Mouse (Mus musculus) cerebellum, adult (tissue): ENCODE measurements around the gene Muc13.
A peak's percentile ranks its signal among the peaks of the same experiment; 100 is the strongest.

ENCODE experiments used
- ATAC-seq: cut with Nextera tagmentation; 2 replicates; pipeline ENCODE4 v1.9.2; 2017; ENCODE audit warnings: mild to moderate bottlenecking, moderate library complexity, mixed read lengths; ENCODE audit not compliant: insufficient number of reproducible peaks, low FRiP score, low TSS enrichment

Gene Muc13

GRCm38 (mm10) chr16:33818413-33819165 is 24.8 kb downstream of the Muc13 start:
- ATAC-seq = no peak

DNA sequence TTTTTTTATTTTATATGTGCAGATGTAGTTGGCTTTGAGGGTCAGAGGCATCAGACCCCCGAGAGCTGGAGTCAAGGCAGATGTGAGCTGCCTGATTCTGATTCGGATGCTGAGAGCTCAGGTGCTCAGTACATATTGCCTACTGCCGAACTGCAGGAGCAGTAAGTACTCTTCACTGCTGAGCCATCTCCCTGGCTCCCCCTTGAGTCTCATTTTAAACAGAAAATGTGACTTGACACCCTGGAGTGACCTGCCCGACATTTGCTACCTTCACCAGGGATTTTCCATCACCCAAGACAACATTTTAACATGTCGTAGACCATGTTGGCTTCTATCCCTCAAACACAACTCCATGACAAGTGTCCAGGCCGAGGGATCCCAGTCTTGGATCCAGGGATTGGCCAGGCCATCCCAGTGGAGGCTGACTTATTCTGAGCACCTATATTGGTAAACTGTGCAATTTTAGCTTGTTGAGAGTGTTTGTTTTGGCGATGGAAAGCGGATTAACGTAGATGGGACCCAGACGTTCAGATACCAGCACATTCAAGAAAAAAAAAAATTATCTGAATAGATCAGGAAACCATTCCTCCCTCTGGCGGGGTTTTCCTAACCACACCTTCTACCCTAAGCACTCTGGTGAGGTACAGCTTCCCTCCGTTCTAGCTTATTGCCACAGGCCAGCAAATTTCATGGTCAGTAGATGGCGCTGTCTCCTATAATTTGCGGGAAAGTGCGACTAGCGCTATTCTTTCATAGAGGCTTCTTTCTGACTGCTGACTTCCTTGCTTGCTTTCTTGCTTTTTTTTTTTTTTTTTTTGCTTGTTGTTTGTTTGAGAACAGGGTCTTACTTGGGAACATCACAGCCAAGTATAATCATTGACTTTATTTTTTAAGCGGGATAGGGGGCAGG is 26.7 kb downstream of the Muc13 start:
- ATAC-seq = peak; percentile 62

DNA sequence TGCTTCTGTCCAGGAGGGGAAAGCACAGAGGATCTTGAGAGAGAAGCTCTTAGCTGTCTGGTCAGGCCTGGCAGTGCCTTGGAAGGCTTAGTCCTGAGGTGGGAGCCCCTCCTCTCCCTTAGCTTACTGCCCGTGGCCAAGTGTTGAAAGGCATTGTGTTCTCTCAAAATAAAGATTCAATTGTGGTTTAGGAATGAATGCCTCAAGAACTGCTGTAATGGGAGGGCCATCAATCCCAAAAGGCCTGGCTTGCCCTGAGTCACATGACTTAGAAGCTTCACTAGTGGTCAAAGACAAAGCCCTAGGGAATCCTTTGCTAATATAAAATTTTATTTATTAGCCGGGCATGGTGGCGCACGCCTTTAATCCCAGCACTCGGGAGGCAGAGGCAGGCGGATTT is 30.8 kb downstream of the Muc13 start:
- no peak for ATAC-seq

DNA sequence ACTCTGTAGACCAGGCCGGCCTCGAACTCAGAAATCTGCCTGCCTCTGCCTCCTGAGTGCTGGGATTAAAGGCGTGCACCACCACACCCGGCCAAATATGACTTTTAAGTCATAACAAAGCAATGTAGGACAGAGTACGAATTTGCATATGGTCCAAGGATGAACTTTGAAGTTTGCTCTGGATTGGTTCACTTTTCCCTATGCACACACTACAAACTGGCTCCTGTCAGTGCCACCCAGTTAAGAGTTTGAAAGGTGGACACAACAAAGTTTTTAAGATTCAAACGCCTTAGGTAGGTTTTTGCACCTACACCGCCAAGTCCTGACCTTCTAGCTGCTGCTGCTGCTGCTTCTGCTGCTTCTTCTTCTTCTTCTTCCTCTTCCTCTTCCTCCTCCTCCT is 34.7 kb downstream of the Muc13 start:
- no peak for ATAC-seq

DNA sequence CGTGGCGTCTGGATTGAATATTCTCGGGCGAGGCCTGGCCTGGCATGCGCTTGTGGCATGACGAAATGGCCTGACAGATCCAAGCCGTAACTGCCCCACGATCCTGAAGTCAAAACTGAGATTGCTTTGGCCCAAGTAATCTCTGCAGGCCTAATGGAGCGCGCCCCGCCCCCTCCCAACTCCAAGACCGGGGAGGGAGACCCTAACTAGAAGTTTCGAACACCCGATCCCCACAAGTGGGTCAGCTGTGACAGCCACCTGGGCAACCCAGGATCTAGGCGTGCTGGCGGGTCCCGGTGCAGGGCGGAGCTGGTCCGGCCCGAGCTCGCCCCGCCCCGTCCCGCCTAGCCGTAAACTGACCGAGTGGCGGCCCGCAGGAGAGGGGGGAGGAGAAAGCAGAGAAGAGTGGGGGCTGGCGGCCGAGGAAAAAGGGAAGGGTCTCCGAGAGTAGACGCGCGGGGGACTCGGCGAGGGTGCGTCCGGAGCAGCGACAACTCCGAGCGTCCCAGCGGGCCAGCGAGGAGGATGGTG is 35.5 kb downstream of the Muc13 start, which contains the start of gene Itgb5:
TSS of gene Itgb5 (plus strand) at position 365 of the 531 bp plus-strand sequence.
- peak; percentile 84 for ATAC-seq

DNA sequence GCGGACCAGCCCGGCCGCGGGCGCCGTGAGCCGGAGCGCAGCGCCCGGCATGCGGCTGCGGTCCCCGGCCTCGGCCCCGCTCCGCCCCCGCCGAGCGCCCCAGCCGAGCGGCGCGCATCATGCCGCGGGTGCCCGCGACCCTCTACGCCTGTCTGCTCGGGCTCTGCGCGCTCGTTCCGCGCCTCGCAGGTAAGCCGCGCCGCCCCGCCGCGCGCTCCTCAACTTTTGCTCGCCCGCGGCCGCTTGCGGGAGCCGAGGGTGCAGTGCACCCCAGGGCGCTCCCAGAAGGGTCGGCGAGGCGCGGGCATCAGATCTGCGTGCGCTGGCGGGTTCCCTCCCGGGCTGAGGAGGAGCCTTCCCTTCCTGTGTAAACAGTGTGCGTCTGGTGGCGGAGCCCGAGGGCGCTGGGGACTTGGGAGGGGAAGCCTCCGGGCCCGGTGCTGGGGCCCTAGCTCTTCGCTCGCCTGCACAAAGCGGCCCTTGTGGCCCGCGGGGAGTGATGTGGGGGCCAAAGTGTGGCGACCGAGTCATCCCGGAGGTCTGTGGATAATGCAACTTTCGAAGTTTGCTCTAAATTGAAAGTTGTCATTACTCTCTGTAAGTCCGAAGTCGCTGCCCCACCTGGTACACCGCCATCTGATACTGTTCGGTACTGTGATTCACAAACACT is 36.1 kb downstream of the Muc13 start:
- peak; percentile 69; the same call in 1 of the 2 replicates for ATAC-seq

DNA sequence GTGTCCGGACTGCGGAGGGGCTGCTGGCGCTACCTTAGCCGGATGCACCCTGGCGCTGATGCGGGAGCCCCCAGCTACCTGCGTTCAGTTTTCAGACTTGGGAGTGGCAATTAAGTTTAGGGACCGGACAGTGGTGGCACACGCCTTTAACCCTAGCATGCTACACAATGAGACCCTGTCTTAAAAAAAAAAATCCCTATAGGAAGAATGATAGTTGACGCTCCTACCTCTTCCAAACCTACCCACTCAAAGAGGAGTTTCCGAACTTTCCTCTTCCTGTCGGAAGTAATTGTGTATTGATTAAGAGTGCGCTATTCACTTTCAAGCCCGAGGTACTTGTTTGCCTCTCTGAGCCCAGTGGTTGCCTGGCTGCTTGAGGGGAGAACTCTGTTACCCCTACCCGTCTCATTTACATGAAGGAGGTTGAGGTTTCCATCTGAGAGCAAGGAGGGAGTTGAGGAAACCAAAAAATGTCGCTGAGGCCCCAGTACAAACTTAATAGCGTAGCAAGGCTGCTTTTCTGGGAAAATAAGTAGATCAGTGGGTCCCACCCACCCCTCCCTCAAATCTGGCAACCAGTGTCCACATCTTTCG is 36.8 kb downstream of the Muc13 start:
- ATAC-seq = 0 out of 2 replicates have a peak, but pooled peaks have one; percentile 5

DNA sequence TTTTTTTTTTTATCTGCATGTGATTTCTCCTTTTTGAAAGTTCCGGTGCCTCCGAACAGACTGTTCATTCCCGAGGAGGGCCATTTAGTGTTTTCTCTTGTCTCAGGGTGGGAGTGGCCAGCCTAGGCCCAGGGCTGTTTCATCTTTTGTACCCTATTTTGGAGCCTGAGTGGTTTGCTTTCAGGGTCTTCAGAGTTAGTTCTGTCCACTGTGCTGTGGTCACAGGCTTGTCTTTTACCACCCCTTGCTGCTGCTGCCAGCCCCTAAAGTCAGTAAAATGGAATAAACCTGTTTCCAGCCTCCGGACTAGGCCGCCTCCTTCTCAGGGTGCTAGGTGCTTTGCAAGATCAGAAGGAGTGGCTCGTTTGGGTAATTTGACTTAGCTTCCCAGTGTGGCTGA is 38.2 kb downstream of the Muc13 start:
- no peak for ATAC-seq

- no peak for ATAC-seq
Observed at GRCm38 (mm10) chr16:33832728-33833428, 39.0 kb downstream of the Muc13 start.

GRCm38 (mm10) chr16:33833429-33833753 is 39.6 kb downstream of the Muc13 start:
- ATAC-seq = no peak

DNA sequence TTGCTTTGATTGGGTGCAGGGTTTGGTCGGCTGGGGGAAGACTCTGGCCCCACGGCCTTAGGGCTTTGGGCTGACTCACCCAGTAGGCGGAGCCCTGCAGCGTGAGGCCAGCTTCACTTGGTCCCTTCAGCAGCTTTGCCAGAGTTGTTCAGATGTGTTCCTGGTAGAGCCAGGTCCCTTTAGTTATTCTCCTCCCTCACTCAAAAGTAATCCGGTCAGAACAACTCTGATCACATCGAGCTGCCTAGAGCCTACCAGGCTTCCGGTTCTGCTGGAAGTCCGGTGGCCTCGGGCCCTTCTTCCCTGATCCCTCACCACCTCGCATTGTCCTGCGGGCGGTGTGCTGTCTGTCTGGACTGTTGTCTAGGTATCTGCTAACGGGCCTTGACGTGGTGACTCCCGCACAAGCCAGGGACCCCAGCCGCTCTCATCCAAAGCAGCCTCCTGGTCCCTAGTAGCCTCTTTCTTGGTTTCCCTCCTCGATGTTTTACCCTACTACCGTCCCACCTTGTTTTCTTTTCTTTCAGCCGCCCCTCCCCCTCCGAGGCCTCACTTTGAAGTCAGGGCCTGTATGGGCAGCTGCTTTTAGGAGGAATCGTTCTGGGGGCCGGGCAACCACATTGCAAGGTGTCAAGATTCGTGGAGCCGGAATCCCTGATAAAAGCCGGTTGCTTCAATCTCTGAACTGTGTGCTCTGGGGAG is 40.1 kb downstream of the Muc13 start:
- no peak for ATAC-seq

DNA sequence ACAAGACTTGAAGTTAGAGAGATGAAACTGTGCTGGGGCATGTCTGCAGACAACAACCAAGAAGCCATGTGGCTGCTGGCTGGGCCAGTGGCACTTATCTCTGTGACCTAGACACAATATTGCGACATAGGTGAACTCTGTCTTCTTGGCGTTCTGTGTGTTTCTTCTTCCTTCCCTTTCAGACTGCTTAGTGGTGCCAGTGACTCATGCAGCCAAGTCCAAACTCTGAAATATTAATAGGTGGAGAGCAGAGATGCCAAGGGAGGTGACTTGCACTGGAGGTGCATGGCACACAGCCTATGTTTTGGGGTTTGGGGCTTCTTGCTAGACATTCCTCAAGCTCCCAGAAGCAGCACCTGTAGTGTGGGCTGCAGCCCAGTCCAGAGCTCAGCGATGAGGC is 42.8 kb downstream of the Muc13 start:
- ATAC-seq = no peak

- peak; percentile 72 for ATAC-seq
Observed at GRCm38 (mm10) chr16:33837191-33837590, 43.4 kb downstream of the Muc13 start.

GRCm38 (mm10) chr16:33840616-33841015 is 46.8 kb downstream of the Muc13 start:
- no peak for ATAC-seq

GRCm38 (mm10) chr16:33842081-33842880 is 48.4 kb downstream of the Muc13 start:
- ATAC-seq = peak; percentile 36; the same call in 1 of the 2 replicates

GRCm38 (mm10) chr16:33844150-33844611 is 50.3 kb downstream of the Muc13 start:
- ATAC-seq = no peak

- no peak for ATAC-seq
Observed at GRCm38 (mm10) chr16:33844866-33845265, 51.0 kb downstream of the Muc13 start.

DNA sequence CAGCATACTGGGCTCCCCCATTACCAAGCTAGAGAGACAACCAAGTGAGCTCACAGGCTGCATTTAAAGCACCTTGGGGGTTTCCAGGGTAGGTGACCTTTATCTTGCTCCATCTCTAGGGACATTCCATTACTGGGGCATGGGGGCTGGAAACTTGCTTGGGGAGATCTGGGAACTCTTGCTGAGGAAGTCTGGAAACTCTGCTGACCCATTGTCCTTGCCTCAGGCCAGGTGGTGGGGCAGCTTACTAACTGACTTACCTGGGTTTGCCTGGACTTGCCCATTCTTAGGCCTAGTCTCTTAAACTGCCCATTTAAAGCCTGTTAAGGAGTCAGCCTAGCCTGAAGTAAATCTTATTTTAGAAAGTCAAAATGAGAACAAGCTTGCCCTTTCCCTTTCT is 59.4 kb downstream of the Muc13 start:
- no peak for ATAC-seq
